Mouse (Mus musculus) limb, embryonic 11.5 days (tissue): ENCODE results near the gene Dennd1b. TPM values are rescaled to one million over a fixed set of nuclear protein-coding genes. Genes with fewer than 3 reads are reported as not detected.

Experiments used
- ATAC-seq: fragments of 200-750 bp; cut with Nextera tagmentation; 2 replicates; pipeline ENCODE4 v1.8.0; 2017; ENCODE audit warnings: low read depth; ENCODE audit not compliant: insufficient number of reproducible peaks, low FRiP score, low TSS enrichment
- DNase-seq: peaks from one replicate; pipeline ENCODE4 v3.0.0-alpha.2; 2015; ENCODE audit warnings: low spot score
- H3K27ac ChIP-seq: fragments of 300-500 bp; sonication (generic); replicated peaks from 2 replicates; pipeline ENCODE4 v1.5.1; 2014; ENCODE audit warnings: low read depth, mild to moderate bottlenecking, low read length
- H3K27me3 ChIP-seq: fragments of 300-500 bp; sonication (generic); 2 replicates; pipeline ENCODE4 v1.6.1; 2014; ENCODE audit warnings: mild to moderate bottlenecking, low read length, mixed read lengths; ENCODE audit not compliant: control insufficient read depth, insufficient read depth
- H3K36me3 ChIP-seq: fragments of 300-500 bp; sonication (generic); 2 replicates; pipeline ENCODE4 v1.6.1; 2014; ENCODE audit warnings: mild to moderate bottlenecking, low read length, moderate library complexity, mixed read lengths; ENCODE audit not compliant: control insufficient read depth, insufficient read depth
- H3K4me1 ChIP-seq: fragments of 300-500 bp; sonication (generic); 2 replicates; pipeline ENCODE4 v1.6.1; 2014; ENCODE audit warnings: low read length, mixed read lengths; ENCODE audit not compliant: control insufficient read depth, insufficient read depth
- H3K4me2 ChIP-seq: fragments of 300-500 bp; sonication (generic); 2 replicates; pipeline ENCODE4 v1.6.1; 2014; ENCODE audit warnings: low read depth, mild to moderate bottlenecking, moderate library complexity; ENCODE audit not compliant: severe bottlenecking
- H3K4me3 ChIP-seq: fragments of 300-500 bp; sonication (generic); 2 replicates; pipeline ENCODE4 v1.5.1; 2014; ENCODE audit warnings: low read depth, low read length
- H3K9ac ChIP-seq: fragments of 300-500 bp; sonication (generic); 2 replicates; pipeline ENCODE4 v1.6.1; 2014; ENCODE audit warnings: mild to moderate bottlenecking, low read length
- H3K9me3 ChIP-seq: fragments of 300-500 bp; sonication (generic); 2 replicates; pipeline ENCODE4 v1.6.1; 2016; ENCODE audit warnings: low read length; ENCODE audit not compliant: control insufficient read depth
- WGBS: fragments of 180-500 bp; shearing (Covaris S2); extraction: QIAGEN DNeasy Blood & Tissue Kit; methylation state at CpG from one replicate; pipeline ENCODE4 v1.1.7; 2014; 5-methylcytosine and 5-hydroxymethylcytosine counted together
- polyA plus RNA-seq: library from polyadenylated mRNA; unstranded; fragments of >200 nt; fragmentation: Nextera tagmentation; extraction: Ambion mirVana; gene quantifications from 2 replicates; pipeline ENCODE4 v1.2.1, GENCODE M21; 2014

The Dennd1b gene
- polyA plus RNA-seq, 1 experiment from 2014 or later: 11.6 TPM

- 79% methylated on average over 2 of the region's 2 CpGs for WGBS
- DNase-seq: no peak
- Histone ChIP-seq H3K4me1 (no peaks in the 10 kb centered on the region), H3K4me3 (no peak overlapping the region), H3K9me3 (no peaks in the 10 kb centered on the region), H3K4me2 (no peak overlapping the region), H3K27ac (no peak overlapping the region), H3K36me3 (no peaks in the 10 kb centered on the region), H3K9ac (no peak overlapping the region), H3K27me3 (no peaks in the 10 kb centered on the region)
- ATAC-seq: no peak
Observed at GRCm38 (mm10) chr1:139071015-139071414, 107.8 kb downstream of the Dennd1b start.

- no peak overlapping the region for H3K4me2 ChIP-seq
- H3K9ac ChIP-seq: no peak overlapping the region
- no peaks in the 10 kb centered on the region for H3K27me3 ChIP-seq
- WGBS: 89% methylated on average over 2 of the region's 2 CpGs
- no peaks in the 10 kb centered on the region for H3K36me3 ChIP-seq
- H3K4me3 ChIP-seq: no peak overlapping the region
- H3K4me1 ChIP-seq: no peaks in the 10 kb centered on the region
- DNase-seq (no peak), ATAC-seq (no peak)
- H3K27ac ChIP-seq: no peak overlapping the region
- H3K9me3 ChIP-seq: no peaks in the 10 kb centered on the region
Observed at GRCm38 (mm10) chr1:139075671-139076070, 112.4 kb downstream of the Dennd1b start.

GRCm38 (mm10) chr1:139077989-139078388 is 114.8 kb downstream of the Dennd1b start:
- H3K4me2 ChIP-seq: no peak overlapping the region
- H3K27me3 ChIP-seq: no peaks in the 10 kb centered on the region
- no peak overlapping the region for H3K4me3 ChIP-seq
- H3K27ac ChIP-seq: no peak overlapping the region
- no peaks in the 10 kb centered on the region for H3K36me3 ChIP-seq
- whole genome bisulfite sequencing: 91% methylated on average over 1 of the region's 1 CpGs
- no peaks in the 10 kb centered on the region for H3K4me1 ChIP-seq
- ATAC-seq (no peak), DNase-seq (no peak)
- no peak overlapping the region for H3K9ac ChIP-seq
- H3K9me3 ChIP-seq: no peaks in the 10 kb centered on the region

DNA sequence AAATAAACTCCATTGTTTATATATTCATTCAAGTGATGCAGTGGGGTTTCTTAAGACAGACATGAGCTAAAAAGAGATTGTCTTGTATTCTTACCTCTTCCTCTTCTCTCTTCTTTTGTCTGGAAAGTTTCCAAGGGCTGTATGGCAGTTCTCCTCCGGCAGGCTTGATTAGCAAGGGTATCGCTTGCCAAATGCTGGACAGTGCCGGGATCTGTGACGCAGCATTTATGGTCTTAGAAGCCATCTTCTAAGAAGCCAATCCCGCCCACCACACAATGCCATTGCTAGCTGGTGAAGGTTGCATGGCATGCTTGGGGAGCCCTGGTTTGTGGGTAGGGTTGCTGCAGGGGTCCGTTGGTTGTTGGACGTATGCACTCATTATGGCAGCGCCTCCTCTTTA is 115.8 kb downstream of the Dennd1b start:
- Histone ChIP-seq H3K27me3 (no peaks in the 10 kb centered on the region), H3K4me1 (no peaks in the 10 kb centered on the region), H3K9ac (no peak overlapping the region), H3K4me3 (no peak overlapping the region), H3K4me2 (no peak overlapping the region), H3K9me3 (no peaks in the 10 kb centered on the region), H3K36me3 (no peaks in the 10 kb centered on the region), H3K27ac (no peak overlapping the region)
- WGBS: 85% methylated on average over 8 of the region's 8 CpGs
- DNase-seq (no peak), ATAC-seq (no peak)

DNA sequence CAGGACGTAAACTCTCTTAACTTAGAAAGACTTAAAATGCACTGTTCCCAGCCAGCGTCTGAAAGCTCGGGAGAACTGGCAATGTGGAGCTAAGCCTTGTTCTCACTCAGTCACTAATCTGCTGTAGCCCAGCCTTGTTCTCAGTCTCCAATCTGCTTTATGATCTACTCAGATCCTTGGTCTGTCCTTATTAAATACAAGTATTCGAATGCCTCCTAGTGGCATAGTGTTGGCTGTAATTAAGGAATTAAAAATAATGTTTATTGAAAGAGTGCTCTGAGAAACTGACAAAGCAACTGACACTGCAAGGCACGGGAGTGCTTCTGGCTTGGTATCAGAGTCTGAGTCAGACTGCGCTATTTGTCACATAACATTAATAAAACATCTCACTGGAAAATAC is 116.3 kb downstream of the Dennd1b start:
- H3K4me1 ChIP-seq: no peaks in the 10 kb centered on the region
- ATAC-seq (no peak), DNase-seq (no peak)
- H3K27ac ChIP-seq: no peak overlapping the region
- no peaks in the 10 kb centered on the region for H3K36me3 ChIP-seq
- no peak overlapping the region for H3K4me3 ChIP-seq
- H3K9me3 ChIP-seq: no peaks in the 10 kb centered on the region
- 78% methylated on average over 6 of the region's 6 CpGs for WGBS
- no peak overlapping the region for H3K9ac ChIP-seq
- H3K4me2 ChIP-seq: no peak overlapping the region
- H3K27me3 ChIP-seq: no peaks in the 10 kb centered on the region

DNA sequence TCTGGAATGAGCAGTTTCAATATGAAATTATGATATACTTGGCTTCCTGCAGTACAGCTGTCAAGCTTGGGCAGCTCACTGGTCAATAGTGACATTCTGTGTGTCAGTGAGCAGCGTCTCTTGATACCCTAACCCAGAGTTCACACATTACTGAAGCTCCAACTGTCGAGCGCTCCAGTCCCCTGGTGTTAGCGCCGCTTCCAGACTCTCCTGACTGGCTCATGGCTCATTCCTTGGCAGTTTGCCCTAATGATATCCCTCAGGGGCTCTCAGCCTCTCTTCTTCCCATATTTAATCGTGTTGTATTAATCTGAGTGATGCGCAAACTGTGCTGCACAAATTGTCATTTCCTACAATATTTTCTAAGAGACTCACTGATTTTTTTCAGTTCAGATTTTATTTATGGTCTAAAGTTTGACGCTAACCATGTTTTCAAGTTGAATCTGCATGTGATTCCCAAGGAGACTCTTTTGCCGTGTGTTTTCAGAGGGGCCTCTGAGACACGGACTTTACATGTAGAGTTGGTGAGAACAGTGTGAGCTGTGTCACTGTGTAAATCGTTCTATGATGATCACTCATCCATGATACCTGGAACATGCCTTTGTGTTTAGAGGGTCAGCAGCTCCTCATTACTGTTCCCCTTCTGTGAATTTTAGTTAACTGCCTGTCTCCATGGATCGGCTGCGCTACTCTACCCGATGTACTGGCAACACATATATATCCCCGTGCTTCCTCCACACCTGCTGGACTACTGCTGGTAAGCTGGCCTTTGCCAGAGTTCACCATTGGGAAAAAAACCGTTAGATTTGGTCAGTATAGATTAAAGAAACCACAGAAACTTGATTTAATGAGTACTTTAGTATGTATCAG is 117.5 kb downstream of the Dennd1b start:
- Histone ChIP-seq H3K4me3 (no peak overlapping the region), H3K36me3 (no peaks in the 10 kb centered on the region), H3K4me1 (no peaks in the 10 kb centered on the region), H3K27me3 (no peaks in the 10 kb centered on the region), H3K4me2 (no peak overlapping the region), H3K27ac (no peak overlapping the region), H3K9ac (no peak overlapping the region), H3K9me3 (no peaks in the 10 kb centered on the region)
- no peak for ATAC-seq
- no peak for DNase-seq
- WGBS: 78% methylated on average over 16 of the region's 16 CpGs

DNA sequence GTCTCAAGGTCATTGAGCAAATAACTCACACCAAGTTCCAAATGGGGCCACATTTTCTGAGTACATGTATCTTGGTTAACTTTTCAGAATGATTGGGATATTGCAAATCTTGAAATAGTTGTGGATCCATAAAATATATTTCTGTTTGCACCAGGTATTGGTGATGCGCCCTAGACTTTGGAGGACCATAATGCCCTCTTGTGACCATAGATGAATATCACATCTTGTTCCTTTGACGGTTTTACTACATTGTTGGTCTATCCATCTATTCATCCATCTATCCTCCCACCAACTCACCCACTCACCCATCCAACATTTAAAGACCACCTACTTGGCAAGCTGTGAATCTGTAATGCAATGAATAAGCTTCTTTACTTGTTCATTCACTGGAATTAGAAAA is 120.1 kb downstream of the Dennd1b start:
- Histone ChIP-seq H3K4me1 (no peaks in the 10 kb centered on the region), H3K4me3 (no peak overlapping the region), H3K9ac (no peak overlapping the region), H3K27me3 (no peaks in the 10 kb centered on the region), H3K4me2 (no peak overlapping the region), H3K9me3 (no peaks in the 10 kb centered on the region), H3K36me3 (no peaks in the 10 kb centered on the region), H3K27ac (no peak overlapping the region)
- 69% methylated on average over 2 of the region's 2 CpGs for WGBS
- ATAC-seq: no peak
- no peak for DNase-seq

GRCm38 (mm10) chr1:139087564-139087963 is 124.3 kb downstream of the Dennd1b start:
- no peaks in the 10 kb centered on the region for H3K36me3 ChIP-seq
- no peak overlapping the region for H3K4me3 ChIP-seq
- ATAC-seq (no peak), DNase-seq (no peak)
- H3K27me3 ChIP-seq: no peaks in the 10 kb centered on the region
- H3K9ac ChIP-seq: no peak overlapping the region
- no peaks in the 10 kb centered on the region for H3K9me3 ChIP-seq
- H3K4me2 ChIP-seq: no peak overlapping the region
- H3K27ac ChIP-seq: no peak overlapping the region
- 94% methylated on average over 3 of the region's 3 CpGs for WGBS
- peaks cover 6% of the 10 kb centered on the region; the same call in 1 of the 2 replicates for H3K4me1 ChIP-seq

DNA sequence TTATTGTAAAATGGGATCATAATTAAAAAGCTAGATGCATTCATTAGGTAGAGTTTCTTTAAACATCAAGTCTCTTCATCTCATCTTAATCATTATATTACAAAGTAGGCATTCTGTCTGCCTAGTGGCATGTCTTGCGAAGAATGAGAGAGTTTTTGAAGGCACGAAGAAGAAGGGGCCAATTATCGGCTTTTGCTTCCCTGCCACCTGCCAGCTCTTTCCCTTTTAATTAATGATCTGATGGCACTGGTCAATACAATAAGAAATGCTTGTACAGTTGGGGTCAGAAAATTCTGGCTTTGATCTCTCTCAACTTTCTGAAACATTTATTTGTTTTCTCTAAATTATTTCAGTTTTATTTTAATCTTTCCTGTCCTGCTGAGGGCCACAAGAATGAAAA is 127.5 kb downstream of the Dennd1b start:
- H3K4me1 ChIP-seq: peaks cover 6% of the 10 kb centered on the region; the same call in 1 of the 2 replicates
- H3K27me3 ChIP-seq: no peaks in the 10 kb centered on the region
- H3K36me3 ChIP-seq: no peaks in the 10 kb centered on the region
- no peaks in the 10 kb centered on the region for H3K9me3 ChIP-seq
- 33% methylated on average over 3 of the region's 3 CpGs for WGBS
- DNase-seq (no peak), ATAC-seq (no peak)
- no peak overlapping the region for H3K27ac ChIP-seq
- no peak overlapping the region for H3K4me3 ChIP-seq
- H3K4me2 ChIP-seq: no peak overlapping the region
- H3K9ac ChIP-seq: no peak overlapping the region
